Mouse (Mus musculus) forebrain, embryonic 16.5 days (tissue): ENCODE results near the gene Rbbp6. TPM values are rescaled to one million over a fixed set of nuclear protein-coding genes. Genes with fewer than 3 reads are reported as not detected.

Experiments used
- ATAC-seq: fragments of 200-750 bp; cut with Nextera tagmentation; 2 replicates; pipeline ENCODE4 v1.8.0; 2017; ENCODE audit warnings: mild to moderate bottlenecking, moderate library complexity
- H3K27ac ChIP-seq: fragments of 300-500 bp; sonication (generic); 2 replicates; pipeline ENCODE4 v1.5.1; 2014; ENCODE audit warnings: low read length, control low read depth
- H3K27me3 ChIP-seq: fragments of 300-500 bp; sonication (generic); replicated peaks from 2 replicates; pipeline ENCODE4 v1.6.1; 2014; ENCODE audit warnings: low read length; ENCODE audit not compliant: control insufficient read depth, insufficient read depth
- H3K36me3 ChIP-seq: fragments of 300-500 bp; sonication (generic); 2 replicates; pipeline ENCODE4 v1.6.1; 2014; ENCODE audit not compliant: control insufficient read depth, insufficient read depth
- H3K4me1 ChIP-seq: fragments of 300-500 bp; sonication (generic); replicated peaks from 2 replicates; pipeline ENCODE4 v1.6.1; 2014; ENCODE audit warnings: low read length; ENCODE audit not compliant: control insufficient read depth, insufficient read depth
- H3K4me2 ChIP-seq: fragments of 300-500 bp; sonication (generic); 2 replicates; pipeline ENCODE4 v1.6.1; 2014; ENCODE audit warnings: mild to moderate bottlenecking, low read length, control low read depth
- H3K4me3 ChIP-seq: fragments of 300-500 bp; sonication (generic); replicated peaks from 2 replicates; pipeline ENCODE4 v1.5.1; 2014; ENCODE audit warnings: mild to moderate bottlenecking, low read length, control low read depth
- H3K9ac ChIP-seq: fragments of 300-500 bp; sonication (generic); replicated peaks from 2 replicates; pipeline ENCODE4 v1.6.1; 2014; ENCODE audit warnings: low read depth, low read length, control low read depth
- H3K9me3 ChIP-seq: fragments of 300-500 bp; sonication (generic); 2 replicates; pipeline ENCODE4 v1.6.1; 2016; ENCODE audit warnings: low read length; ENCODE audit not compliant: control insufficient read depth
- WGBS: fragments of 180-500 bp; shearing (Covaris S2); extraction: QIAGEN DNeasy Blood & Tissue Kit; methylation state at CpG from one replicate; pipeline ENCODE4 v1.1.7; 2014; 5-methylcytosine and 5-hydroxymethylcytosine counted together
- polyA plus RNA-seq: library from polyadenylated mRNA; unstranded; fragments of >200 nt; fragmentation: Nextera tagmentation; extraction: Ambion mirVana; gene quantifications from 2 replicates; pipeline ENCODE4 v1.2.1, GENCODE M21; 2015

The Rbbp6 gene
- polyA plus RNA-seq, 1 experiment from 2014 or later = 26.9 TPM

DNA sequence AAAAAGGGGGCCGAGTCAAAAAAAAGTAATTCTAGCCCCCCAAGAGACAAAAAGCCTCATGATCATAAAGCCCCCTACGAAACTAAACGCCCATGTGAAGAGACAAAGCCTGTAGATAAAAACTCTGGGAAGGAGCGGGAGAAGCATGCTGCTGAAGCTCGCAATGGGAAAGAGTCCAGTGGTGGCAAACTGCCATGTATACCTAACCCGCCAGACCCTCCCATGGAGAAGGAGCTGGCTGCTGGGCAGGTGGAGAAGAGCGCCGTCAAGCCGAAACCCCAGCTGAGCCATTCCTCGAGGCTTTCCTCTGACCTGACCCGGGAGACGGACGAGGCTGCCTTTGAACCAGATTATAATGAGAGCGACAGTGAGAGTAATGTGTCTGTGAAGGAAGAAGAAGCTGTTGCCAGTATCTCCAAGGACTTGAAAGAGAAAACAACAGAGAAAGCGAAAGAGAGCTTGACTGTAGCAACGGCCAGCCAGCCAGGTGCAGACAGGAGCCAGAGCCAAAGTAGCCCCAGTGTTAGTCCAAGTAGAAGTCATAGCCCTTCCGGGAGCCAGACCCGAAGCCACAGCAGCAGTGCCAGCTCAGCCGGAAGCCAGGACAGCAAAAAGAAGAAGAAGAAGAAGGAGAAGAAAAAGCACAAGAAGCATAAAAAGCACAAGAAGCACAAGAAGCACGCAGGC, 36.0 kb downstream of the Rbbp6 start:
- Histone ChIP-seq H3K27ac (no peak overlapping the region), H3K9ac (no peak overlapping the region)
- 67% methylated on average over 20 of the region's 20 CpGs for WGBS

GRCm38 (mm10) chr7:123002028-123002410, 36.5 kb downstream of the Rbbp6 start:
- Histone ChIP-seq H3K9me3 (no peaks in the 10 kb centered on the region), H3K9ac (no peak overlapping the region), H3K27me3 (no peaks in the 10 kb centered on the region), H3K36me3 (peaks cover 31% of the 10 kb centered on the region), H3K4me2 (no peak overlapping the region), H3K4me3 (no peak overlapping the region), H3K4me1 (no peaks in the 10 kb centered on the region), H3K27ac (no peak overlapping the region)
- ATAC-seq = no peak
- 77% methylated on average over 6 of the region's 6 CpGs for WGBS

More for the DNA sequence above, 36.0 kb downstream of the Rbbp6 start:
- no peak for ATAC-seq
- no peaks in the 10 kb centered on the region for H3K9me3 ChIP-seq
- H3K36me3 ChIP-seq = peaks cover 36% of the 10 kb centered on the region
- no peaks in the 10 kb centered on the region for H3K27me3 ChIP-seq
- no peaks in the 10 kb centered on the region for H3K4me1 ChIP-seq
- H3K4me3 ChIP-seq = no peak overlapping the region
- no peak overlapping the region for H3K4me2 ChIP-seq

DNA sequence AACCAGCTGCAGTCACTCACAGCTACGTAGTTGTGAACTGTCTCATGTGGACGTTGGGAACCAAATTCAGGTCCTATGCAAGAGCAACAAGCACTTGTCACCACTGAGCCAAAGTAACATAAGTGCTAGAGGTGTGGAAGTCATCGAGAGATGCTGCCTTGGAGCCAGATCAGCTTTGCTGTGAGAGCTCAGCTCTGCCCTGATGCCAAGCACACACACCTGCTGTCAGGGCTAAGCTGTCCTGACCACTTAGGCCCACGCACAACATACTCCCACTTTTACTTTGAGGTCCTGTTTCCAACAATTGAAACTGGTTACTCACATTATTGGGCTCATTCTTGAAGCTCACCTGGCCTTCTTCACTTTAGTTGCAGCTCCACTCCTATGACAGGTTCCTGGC, 37.7 kb downstream of the Rbbp6 start:
- ATAC-seq = no peak
- 90% methylated on average over 4 of the region's 4 CpGs for WGBS
- Histone ChIP-seq H3K4me2 (no peak overlapping the region), H3K27me3 (no peaks in the 10 kb centered on the region), H3K27ac (no peak overlapping the region), H3K36me3 (peaks cover 30% of the 10 kb centered on the region), H3K4me1 (no peaks in the 10 kb centered on the region), H3K9me3 (no peaks in the 10 kb centered on the region), H3K4me3 (no peak overlapping the region), H3K9ac (no peak overlapping the region)

DNA sequence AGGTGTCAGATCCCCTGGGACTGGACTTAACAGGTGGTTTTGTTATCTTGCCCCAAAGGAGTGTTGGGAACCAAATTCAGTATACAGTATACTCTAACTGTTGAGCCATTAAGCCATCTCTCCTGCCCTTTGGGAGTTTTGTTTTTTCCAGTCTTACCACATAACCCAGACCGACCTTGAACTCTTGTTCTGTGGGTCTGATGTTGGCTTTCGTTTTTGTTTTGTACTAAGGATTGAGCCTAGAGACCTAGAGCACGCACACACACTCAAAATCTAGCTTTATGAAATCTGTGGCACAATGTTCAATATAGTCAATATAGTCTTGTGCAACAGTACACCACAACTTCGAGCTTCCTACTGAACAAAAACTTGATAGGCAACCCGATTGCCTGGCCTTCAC, 39.0 kb downstream of the Rbbp6 start:
- H3K9ac ChIP-seq = no peak overlapping the region
- H3K4me3 ChIP-seq = no peak overlapping the region
- no peaks in the 10 kb centered on the region for H3K4me1 ChIP-seq
- no peak overlapping the region for H3K4me2 ChIP-seq
- peaks cover 24% of the 10 kb centered on the region for H3K36me3 ChIP-seq
- 95% methylated on average over 5 of the region's 5 CpGs for WGBS
- H3K27me3 ChIP-seq = no peaks in the 10 kb centered on the region
- no peak for ATAC-seq
- no peak overlapping the region for H3K27ac ChIP-seq
- no peaks in the 10 kb centered on the region for H3K9me3 ChIP-seq

GRCm38 (mm10) chr7:123006251-123006650, 40.8 kb downstream of the Rbbp6 start:
- peaks cover 24% of the 10 kb centered on the region for H3K36me3 ChIP-seq
- no peak overlapping the region for H3K27ac ChIP-seq
- no peak overlapping the region for H3K9ac ChIP-seq
- H3K4me1 ChIP-seq = no peaks in the 10 kb centered on the region
- WGBS = 55% methylated on average over 2 of the region's 2 CpGs
- no peak overlapping the region for H3K4me2 ChIP-seq
- ATAC-seq = no peak
- no peaks in the 10 kb centered on the region for H3K9me3 ChIP-seq
- H3K4me3 ChIP-seq = no peak overlapping the region
- no peaks in the 10 kb centered on the region for H3K27me3 ChIP-seq

DNA sequence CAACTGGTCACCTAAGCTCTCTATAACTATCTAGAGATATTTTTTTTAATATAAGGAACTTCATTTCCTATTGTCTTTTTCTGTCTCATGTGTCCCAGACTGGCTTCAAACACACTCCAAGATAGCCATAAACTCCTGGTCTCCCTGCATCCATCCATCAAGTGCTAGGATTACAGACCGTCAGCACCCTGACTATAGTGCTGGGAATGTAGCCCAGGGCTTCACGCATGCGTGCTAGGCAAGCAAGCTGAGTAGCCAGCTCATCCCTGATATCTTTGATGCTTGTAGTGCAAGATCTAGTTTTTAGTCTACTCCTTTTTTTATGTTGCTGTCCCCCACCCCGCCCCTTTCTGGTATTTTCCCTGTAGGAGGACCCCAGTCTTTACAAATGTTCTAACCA, 42.3 kb downstream of the Rbbp6 start:
- Histone ChIP-seq H3K4me1 (no peaks in the 10 kb centered on the region), H3K27me3 (no peaks in the 10 kb centered on the region), H3K36me3 (peaks cover 19% of the 10 kb centered on the region), H3K27ac (no peak overlapping the region), H3K4me3 (no peak overlapping the region), H3K9ac (no peak overlapping the region), H3K9me3 (no peaks in the 10 kb centered on the region), H3K4me2 (no peak overlapping the region)
- ATAC-seq = no peak
- WGBS = 80% methylated on average over 4 of the region's 4 CpGs

- Histone ChIP-seq H3K36me3 (no peaks in the 10 kb centered on the region), H3K4me2 (no peak overlapping the region), H3K4me1 (no peaks in the 10 kb centered on the region), H3K27me3 (no peaks in the 10 kb centered on the region), H3K4me3 (no peak overlapping the region), H3K9ac (no peak overlapping the region), H3K27ac (no peak overlapping the region), H3K9me3 (no peaks in the 10 kb centered on the region)
- 78% methylated on average over 5 of the region's 5 CpGs for WGBS
- ATAC-seq = no peak
These were observed 48.0 kb downstream of the Rbbp6 start for GRCm38 (mm10) chr7:123013466-123013865.

GRCm38 (mm10) chr7:123014729-123015128, 49.2 kb downstream of the Rbbp6 start:
- 89% methylated on average over 7 of the region's 7 CpGs for WGBS
- no peaks in the 10 kb centered on the region for H3K4me1 ChIP-seq
- no peaks in the 10 kb centered on the region for H3K27me3 ChIP-seq
- no peak overlapping the region for H3K9ac ChIP-seq
- no peaks in the 10 kb centered on the region for H3K36me3 ChIP-seq
- no peak overlapping the region for H3K4me2 ChIP-seq
- H3K27ac ChIP-seq = no peak overlapping the region
- ATAC-seq = no peak
- H3K4me3 ChIP-seq = no peak overlapping the region
- no peaks in the 10 kb centered on the region for H3K9me3 ChIP-seq

- no peak overlapping the region for H3K27ac ChIP-seq
- 27% methylated on average over 3 of the region's 3 CpGs for WGBS
- H3K27me3 ChIP-seq = no peaks in the 10 kb centered on the region
- H3K4me3 ChIP-seq = no peak overlapping the region
- H3K4me2 ChIP-seq = no peak overlapping the region
- no peaks in the 10 kb centered on the region for H3K36me3 ChIP-seq
- no peaks in the 10 kb centered on the region for H3K9me3 ChIP-seq
- no peak for ATAC-seq
- H3K9ac ChIP-seq = no peak overlapping the region
- H3K4me1 ChIP-seq = no peaks in the 10 kb centered on the region
These were observed 52.1 kb downstream of the Rbbp6 start for GRCm38 (mm10) chr7:123017627-123018026.

DNA sequence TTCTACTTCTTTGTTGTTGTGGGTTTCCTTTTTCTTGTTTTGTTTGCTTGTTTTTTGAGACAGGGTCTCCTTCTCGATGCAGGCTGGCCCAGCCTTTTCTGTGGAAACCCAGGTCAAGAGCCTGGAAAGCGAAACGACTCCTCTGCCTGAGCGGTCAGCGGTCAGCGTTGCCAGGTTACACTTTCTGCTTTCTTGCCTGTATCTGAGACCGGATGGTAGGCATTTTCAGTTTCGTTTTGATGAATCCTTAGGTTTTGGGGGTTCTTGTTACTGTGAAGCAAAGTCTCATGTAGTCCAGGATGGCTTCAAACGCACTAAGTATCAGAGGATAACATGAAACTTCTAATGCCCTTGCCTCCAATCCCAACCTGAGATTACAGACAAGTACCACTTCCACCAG, 59.6 kb downstream of the Rbbp6 start:
- no peaks in the 10 kb centered on the region for H3K27me3 ChIP-seq
- H3K36me3 ChIP-seq = no peaks in the 10 kb centered on the region
- ATAC-seq = no peak
- no peak overlapping the region for H3K4me2 ChIP-seq
- no peak overlapping the region for H3K27ac ChIP-seq
- H3K4me3 ChIP-seq = no peak overlapping the region
- peaks cover 3% of the 10 kb centered on the region for H3K4me1 ChIP-seq
- H3K9ac ChIP-seq = no peak overlapping the region
- WGBS = 74% methylated on average over 9 of the region's 9 CpGs
- no peaks in the 10 kb centered on the region for H3K9me3 ChIP-seq
